Mouse (Mus musculus) liver, embryonic 12.5 days (tissue): Measurements from ENCODE around the gene Zbtb18. TPM values are rescaled to one million over a fixed set of nuclear protein-coding genes. Genes with fewer than 3 reads are reported as not detected.
"Not testable (repeated sequence)": the region's sequence is repeated elsewhere in the genome, so short reads cannot be mapped to it uniquely, and the experiment has no call there.

Experiments used
- ATAC-seq: fragments of 200-750 bp; cut with Nextera tagmentation; 2 replicates; pipeline ENCODE4 v1.8.0; 2017; ENCODE audit warnings: moderate number of reproducible peaks, mild to moderate bottlenecking, moderate library complexity
- H3K27ac ChIP-seq: fragments of 300-500 bp; sonication (generic); 2 replicates; pipeline ENCODE4 v1.5.1; 2016; ENCODE audit warnings: mild to moderate bottlenecking
- H3K27me3 ChIP-seq: fragments of 300-500 bp; sonication (generic); replicated peaks from 2 replicates; pipeline ENCODE4 v1.6.1; 2016; ENCODE audit warnings: mild to moderate bottlenecking, moderate library complexity
- H3K36me3 ChIP-seq: fragments of 300-500 bp; sonication (generic); 2 replicates; pipeline ENCODE4 v1.6.1; 2016; ENCODE audit warnings: mild to moderate bottlenecking, moderate library complexity
- H3K4me1 ChIP-seq: fragments of 300-500 bp; sonication (generic); 2 replicates; pipeline ENCODE4 v1.6.1; 2016
- H3K4me2 ChIP-seq: fragments of 300-500 bp; sonication (generic); 2 replicates; pipeline ENCODE4 v1.6.1; 2016; ENCODE audit warnings: mild to moderate bottlenecking, moderate library complexity
- H3K4me3 ChIP-seq: fragments of 300-500 bp; sonication (generic); 2 replicates; pipeline ENCODE4 v1.5.1; 2016; ENCODE audit warnings: mild to moderate bottlenecking, moderate library complexity
- H3K9ac ChIP-seq: fragments of 300-500 bp; sonication (generic); 2 replicates; pipeline ENCODE4 v1.6.1; 2016; ENCODE audit warnings: mild to moderate bottlenecking, moderate library complexity
- H3K9me3 ChIP-seq: fragments of 300-500 bp; sonication (generic); replicated peaks from 2 replicates; pipeline ENCODE4 v1.6.1; 2016; ENCODE audit warnings: mild to moderate bottlenecking, moderate library complexity
- WGBS: fragments of 180-500 bp; shearing (Covaris S2); methylation state at CpG from one replicate; pipeline ENCODE4 v1.1.7; 2016; ENCODE audit not compliant: insufficient replicate concordance; 5-methylcytosine and 5-hydroxymethylcytosine counted together
- polyA plus RNA-seq: library from polyadenylated mRNA; unstranded; fragments of >200 nt; fragmentation: Nextera tagmentation; extraction: Ambion mirVana; gene quantifications from 2 replicates; pipeline ENCODE4 v1.2.1, GENCODE M21; 2016

Gene Zbtb18
- polyA plus RNA-seq, 1 experiment from 2014 or later, result 0.49 TPM

GRCm38 (mm10) chr1:177449857-177450256 is 7.7 kb downstream of the Zbtb18 start:
- H3K27ac ChIP-seq, H3K9ac ChIP-seq, H3K4me2 ChIP-seq, ATAC-seq, H3K4me3 ChIP-seq, H3K27me3 ChIP-seq, H3K9me3 ChIP-seq: not testable (repeated sequence)
- 79% methylated on average over 7 of the region's 7 CpGs for WGBS
- H3K36me3 ChIP-seq, result peaks cover 23% of the 10 kb centered on the region
- H3K4me1 ChIP-seq, result peaks cover 12% of the 10 kb centered on the region

- H3K4me1 ChIP-seq, result 0 out of 2 replicates have a peak, but pooled peaks cover 5% of the 10 kb centered on the region
- H3K9me3 ChIP-seq, result no peaks in the 10 kb centered on the region
- 83% methylated on average over 2 of the region's 2 CpGs for WGBS
- H3K27me3 ChIP-seq, result no peaks in the 10 kb centered on the region
- H3K4me3 ChIP-seq, result no peak overlapping the region
- peaks cover 23% of the 10 kb centered on the region for H3K36me3 ChIP-seq
- H3K27ac ChIP-seq, result no peak overlapping the region
- no peak overlapping the region for H3K9ac ChIP-seq
- no peak overlapping the region for H3K4me2 ChIP-seq
- ATAC-seq, result no peak
These were observed 8.9 kb downstream of the Zbtb18 start for GRCm38 (mm10) chr1:177451041-177451440.

DNA sequence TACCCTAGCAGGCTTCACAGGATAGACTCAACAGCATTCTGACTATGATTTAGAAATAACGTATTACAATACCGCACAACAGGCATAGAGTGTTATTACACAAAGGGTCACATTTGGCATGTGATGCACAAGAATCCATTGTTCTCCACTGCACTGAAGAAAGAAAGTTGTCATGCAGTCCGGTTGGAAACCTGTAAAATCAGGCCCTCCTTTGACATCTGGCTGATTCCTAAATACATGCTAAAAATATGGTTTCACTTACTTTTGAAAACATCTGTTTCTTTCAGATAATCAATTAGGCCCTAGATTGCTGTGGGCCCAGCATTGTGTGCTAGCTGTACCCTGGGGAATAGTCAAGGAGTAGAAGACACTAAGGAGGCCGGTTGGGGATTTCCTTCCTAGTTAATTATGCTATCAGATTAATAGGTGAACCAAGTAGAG is 9.9 kb downstream of the Zbtb18 start:
- 0 out of 2 replicates have a peak, but pooled peaks cover 5% of the 10 kb centered on the region for H3K4me1 ChIP-seq
- no peak overlapping the region for H3K9ac ChIP-seq
- no peak overlapping the region for H3K27ac ChIP-seq
- H3K9me3 ChIP-seq, result no peaks in the 10 kb centered on the region
- H3K4me2 ChIP-seq, result no peak overlapping the region
- ATAC-seq, result no peak
- no peaks in the 10 kb centered on the region for H3K27me3 ChIP-seq
- WGBS, result 64% methylated on average over 4 of the region's 4 CpGs
- H3K4me3 ChIP-seq, result no peak overlapping the region
- H3K36me3 ChIP-seq, result peaks cover 21% of the 10 kb centered on the region

DNA sequence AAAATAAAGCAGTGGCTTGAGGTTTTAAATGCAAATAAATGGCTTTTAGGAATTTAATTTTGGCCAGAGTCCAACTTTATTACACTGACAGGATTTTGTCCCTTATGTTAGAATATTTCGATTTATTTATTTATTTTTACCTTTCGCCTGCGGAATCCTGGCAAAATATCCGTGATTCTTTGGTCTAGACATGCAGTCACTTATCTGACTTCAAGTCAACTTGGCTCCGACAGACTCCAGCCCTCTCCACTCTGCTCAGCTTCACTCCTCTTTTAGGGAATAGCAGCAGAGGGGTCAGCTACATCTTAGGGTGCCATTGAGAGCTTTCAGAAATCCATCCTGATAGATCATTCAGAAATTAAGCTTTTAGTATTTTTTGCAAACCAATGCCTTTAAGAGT is 10.8 kb downstream of the Zbtb18 start:
- H3K36me3 ChIP-seq, result peaks cover 11% of the 10 kb centered on the region
- H3K27ac ChIP-seq, result no peak overlapping the region
- no peaks in the 10 kb centered on the region for H3K27me3 ChIP-seq
- no peak overlapping the region for H3K4me2 ChIP-seq
- no peaks in the 10 kb centered on the region for H3K9me3 ChIP-seq
- no peak overlapping the region for H3K9ac ChIP-seq
- H3K4me3 ChIP-seq, result no peak overlapping the region
- WGBS, result 71% methylated on average over 5 of the region's 5 CpGs
- H3K4me1 ChIP-seq, result 0 out of 2 replicates have a peak, but pooled peaks cover 5% of the 10 kb centered on the region
- no peak for ATAC-seq

GRCm38 (mm10) chr1:177453806-177454205 is 11.7 kb downstream of the Zbtb18 start:
- Histone ChIP-seq H3K4me2 (no peak overlapping the region), H3K9me3 (no peaks in the 10 kb centered on the region), H3K27me3 (no peaks in the 10 kb centered on the region), H3K4me1 (0 out of 2 replicates have a peak, but pooled peaks cover 5% of the 10 kb centered on the region), H3K9ac (no peak overlapping the region), H3K36me3 (peaks cover 5% of the 10 kb centered on the region; the same call in 1 of the 2 replicates), H3K27ac (no peak overlapping the region), H3K4me3 (no peak overlapping the region)
- 67% methylated on average over 8 of the region's 8 CpGs for WGBS
- ATAC-seq, result no peak

DNA sequence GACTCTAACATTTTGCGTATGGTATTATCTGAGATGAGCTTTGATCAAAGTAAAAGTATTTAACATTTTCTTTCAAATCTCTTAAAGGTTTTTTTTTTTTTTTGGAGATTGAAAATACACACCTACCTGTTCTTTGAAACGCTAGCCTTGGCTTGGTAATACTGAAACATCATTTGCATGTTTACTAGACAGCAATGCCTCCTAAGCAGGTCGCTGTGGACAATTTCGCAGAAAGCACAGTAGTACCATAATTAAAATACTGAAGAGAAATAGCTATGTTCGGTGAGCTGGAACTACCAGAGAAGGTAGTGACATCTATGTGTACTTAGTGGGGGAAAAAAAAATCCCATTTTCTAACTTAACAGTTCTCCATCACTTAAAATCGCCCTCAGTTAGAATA is 12.3 kb downstream of the Zbtb18 start:
- Histone ChIP-seq H3K36me3 (no peaks in the 10 kb centered on the region), H3K27ac (no peak overlapping the region), H3K27me3 (no peaks in the 10 kb centered on the region), H3K4me1 (no peaks in the 10 kb centered on the region), H3K4me3 (no peak overlapping the region), H3K4me2 (no peak overlapping the region), H3K9ac (no peak overlapping the region), H3K9me3 (no peaks in the 10 kb centered on the region)
- ATAC-seq, result no peak
- 72% methylated on average over 6 of the region's 6 CpGs for whole genome bisulfite sequencing

- Histone ChIP-seq H3K27ac (no peak overlapping the region), H3K9me3 (no peaks in the 10 kb centered on the region), H3K4me1 (no peaks in the 10 kb centered on the region), H3K9ac (no peak overlapping the region), H3K27me3 (no peaks in the 10 kb centered on the region), H3K4me3 (no peak overlapping the region), H3K36me3 (no peaks in the 10 kb centered on the region), H3K4me2 (no peak overlapping the region)
- ATAC-seq, result no peak
- WGBS, result 58% methylated on average over 5 of the region's 5 CpGs
These were observed 13.3 kb downstream of the Zbtb18 start for GRCm38 (mm10) chr1:177455466-177455865.

DNA sequence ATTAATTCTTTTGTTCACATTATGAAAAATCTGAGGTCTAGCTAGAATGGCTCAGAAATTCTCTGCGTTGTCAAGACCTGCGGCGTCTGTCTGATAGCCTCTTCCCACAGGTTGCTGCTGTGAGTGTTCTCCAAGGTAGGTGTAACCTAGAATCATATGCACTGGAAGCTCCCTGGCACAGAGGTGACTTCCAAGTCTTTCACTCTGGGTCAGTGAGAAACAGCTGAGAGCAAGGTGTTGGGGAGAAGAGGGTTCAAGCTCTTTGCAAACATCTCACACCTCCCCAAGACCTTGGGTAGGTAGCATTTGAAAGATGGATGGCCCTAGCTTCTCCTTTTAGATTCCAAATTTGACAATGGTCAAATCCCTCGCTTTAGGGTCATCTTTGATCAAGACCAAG is 14.1 kb downstream of the Zbtb18 start:
- no peak overlapping the region for H3K4me2 ChIP-seq
- no peaks in the 10 kb centered on the region for H3K27me3 ChIP-seq
- H3K36me3 ChIP-seq, result no peaks in the 10 kb centered on the region
- no peaks in the 10 kb centered on the region for H3K9me3 ChIP-seq
- H3K4me3 ChIP-seq, result no peak overlapping the region
- ATAC-seq, result no peak
- 72% methylated on average over 4 of the region's 4 CpGs for WGBS
- H3K9ac ChIP-seq, result no peak overlapping the region
- no peak overlapping the region for H3K27ac ChIP-seq
- no peaks in the 10 kb centered on the region for H3K4me1 ChIP-seq

DNA sequence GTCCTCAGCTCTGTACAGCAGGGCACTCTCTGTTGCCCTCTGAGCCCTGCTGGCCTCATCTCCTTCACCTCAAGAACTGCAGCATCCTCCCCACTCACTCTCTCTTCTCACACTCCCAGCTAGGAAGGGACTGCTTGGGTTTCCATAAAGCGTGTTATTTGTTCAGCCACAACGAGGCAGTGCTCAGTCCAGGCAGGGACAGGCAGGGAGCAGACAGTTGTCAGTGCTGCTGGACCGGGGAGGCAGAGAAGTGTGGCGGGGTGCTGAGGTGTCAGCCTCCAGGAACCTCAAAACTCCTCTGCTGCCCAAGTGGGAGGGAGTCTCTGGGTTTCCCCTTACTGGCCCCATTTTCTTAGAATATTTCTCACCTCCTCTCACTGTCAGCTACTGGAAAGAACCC is 14.6 kb downstream of the Zbtb18 start:
- Histone ChIP-seq H3K9me3 (no peaks in the 10 kb centered on the region), H3K27me3 (no peaks in the 10 kb centered on the region), H3K27ac (no peak overlapping the region), H3K36me3 (no peaks in the 10 kb centered on the region), H3K4me3 (no peak overlapping the region), H3K4me1 (no peaks in the 10 kb centered on the region), H3K9ac (no peak overlapping the region), H3K4me2 (no peak overlapping the region)
- WGBS, result 40% methylated on average over 4 of the region's 4 CpGs
- no peak for ATAC-seq

DNA sequence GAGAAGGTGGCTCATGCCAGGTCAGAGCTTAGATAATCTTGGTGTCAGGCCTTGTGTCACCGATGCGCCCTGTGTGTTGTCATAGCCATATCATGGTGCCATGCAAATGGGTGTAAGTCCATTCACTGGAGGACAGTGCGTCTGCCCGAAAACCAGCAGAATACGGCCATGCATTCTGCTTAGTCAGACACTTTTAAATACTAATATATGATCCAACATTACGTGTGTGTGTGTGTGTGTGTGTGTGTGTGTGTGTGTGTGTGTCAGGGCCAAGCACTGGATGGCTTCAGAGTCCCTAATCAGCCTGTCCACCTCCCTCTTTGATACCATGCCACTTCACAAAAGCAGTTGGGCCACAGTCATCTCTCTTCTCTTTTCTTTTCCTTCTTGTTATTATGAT is 15.8 kb downstream of the Zbtb18 start:
- Histone ChIP-seq H3K4me1 (no peaks in the 10 kb centered on the region), H3K27ac (no peak overlapping the region), H3K36me3 (no peaks in the 10 kb centered on the region), H3K9me3 (no peaks in the 10 kb centered on the region), H3K9ac (no peak overlapping the region), H3K27me3 (no peaks in the 10 kb centered on the region), H3K4me3 (no peak overlapping the region), H3K4me2 (no peak overlapping the region)
- no peak for ATAC-seq
- 88% methylated on average over 6 of the region's 6 CpGs for WGBS

DNA sequence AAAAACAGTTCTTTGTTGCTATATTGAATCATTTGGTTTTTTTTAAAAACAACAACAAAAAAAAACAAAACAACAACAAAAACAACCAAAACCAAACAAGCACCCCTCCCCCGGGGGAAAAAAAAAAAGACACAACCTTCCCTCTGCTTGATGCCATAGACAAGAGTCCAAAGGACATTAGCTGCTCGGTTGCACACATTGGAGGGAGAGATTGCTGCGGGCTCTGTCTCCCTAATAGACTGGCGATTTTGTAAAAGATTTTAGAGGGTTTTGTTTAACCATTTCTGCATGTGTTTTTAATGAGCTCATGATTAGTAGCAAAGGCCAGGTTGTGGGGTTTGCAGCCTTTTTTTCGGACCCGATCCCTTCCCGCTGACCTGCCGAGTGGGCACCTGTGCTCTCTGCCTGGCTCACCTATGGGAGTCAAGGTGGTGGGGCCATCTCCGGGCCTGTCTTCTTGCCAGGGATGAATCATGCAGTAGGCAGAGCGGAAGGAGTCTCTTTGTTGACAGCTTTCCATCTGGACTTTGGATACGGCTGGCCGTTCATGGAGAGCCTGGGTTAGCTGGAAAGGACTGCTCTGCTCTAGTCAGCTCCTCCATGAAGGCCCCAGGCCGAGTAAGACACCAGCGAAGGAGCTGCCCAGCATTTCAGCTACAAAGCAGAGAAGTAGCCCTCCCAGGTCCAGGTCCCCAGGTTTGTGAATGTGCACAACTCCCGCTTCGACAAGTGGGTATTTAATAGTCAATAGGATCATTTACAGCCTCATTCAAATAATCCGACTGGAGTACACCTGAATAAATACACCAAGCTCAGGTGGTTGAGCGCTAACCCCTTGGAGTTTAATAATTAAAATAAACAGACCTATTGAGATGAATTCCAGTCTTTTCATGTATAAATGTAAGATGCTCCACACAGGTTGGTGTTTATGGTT is 16.6 kb downstream of the Zbtb18 start:
- Histone ChIP-seq H3K9ac (no peak overlapping the region), H3K27me3 (no peaks in the 10 kb centered on the region), H3K4me1 (no peaks in the 10 kb centered on the region), H3K36me3 (no peaks in the 10 kb centered on the region), H3K9me3 (no peaks in the 10 kb centered on the region), H3K4me3 (no peak overlapping the region), H3K4me2 (no peak overlapping the region), H3K27ac (no peak overlapping the region)
- peak; percentile 40 for ATAC-seq
- 71% methylated on average over 18 of the region's 18 CpGs for WGBS

DNA sequence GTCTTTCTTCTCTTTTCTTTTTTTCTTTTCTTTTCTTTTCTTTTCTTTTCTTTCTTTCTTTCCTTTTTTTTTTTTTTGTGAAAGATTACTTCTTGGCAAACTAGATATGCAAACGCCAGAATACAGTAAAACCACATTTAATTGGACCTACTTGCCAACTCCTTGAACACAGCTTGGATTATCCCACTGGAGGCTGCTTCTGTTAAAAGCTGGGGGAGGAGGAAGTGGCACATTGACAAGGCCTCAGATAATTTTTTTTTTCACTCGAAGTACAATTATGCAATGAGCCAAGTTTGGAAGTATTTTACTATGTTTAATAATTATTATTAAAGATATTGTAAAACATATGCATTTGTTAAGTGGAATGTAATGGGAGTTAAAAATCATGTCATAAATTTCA is 17.4 kb downstream of the Zbtb18 start:
- WGBS, result 37% methylated on average over 2 of the region's 2 CpGs
- Histone ChIP-seq H3K4me1 (no peaks in the 10 kb centered on the region), H3K36me3 (no peaks in the 10 kb centered on the region), H3K27me3 (no peaks in the 10 kb centered on the region), H3K27ac (no peak overlapping the region), H3K9ac (no peak overlapping the region), H3K9me3 (no peaks in the 10 kb centered on the region), H3K4me3 (no peak overlapping the region), H3K4me2 (no peak overlapping the region)
- no peak for ATAC-seq
